Mouse (Mus musculus): ENCODE data around the gene Wdr4. TPM values are rescaled to one million over a fixed set of nuclear protein-coding genes. Genes with fewer than 3 reads are reported as not detected.
"Not testable (repeated sequence)": the region's sequence is repeated elsewhere in the genome, so short reads cannot be mapped to it uniquely, and the experiment has no call there.

The Wdr4 gene
- polyA plus RNA-seq, 1 experiment: 1.0 TPM

GRCm38 (mm10) chr17:31557947-31558542 is 38.3 kb upstream of the Wdr4 start:
- Histone ChIP-seq H3K36me3 (ENCODE audit: control insufficient read depth) (no peaks in the 10 kb centered on the region), H3K4me3 (replicated peaks) (no peak overlapping the region), H3K4me1 (ENCODE audit: control insufficient read depth) (peaks cover 3% of the 10 kb centered on the region), H3K27me3 (ENCODE audit: control insufficient read depth) (no peaks in the 10 kb centered on the region), H3K9me3 (ENCODE audit: control insufficient read depth, low read length) (no peaks in the 10 kb centered on the region)
- TF ChIP-seq GATA1 (IDR thresholded peaks at IDR 0.05; ENCODE audit: low read length) (no peak), TAL1 (IDR thresholded peaks at IDR 0.05; ENCODE audit: low read length) (no peak)

DNA sequence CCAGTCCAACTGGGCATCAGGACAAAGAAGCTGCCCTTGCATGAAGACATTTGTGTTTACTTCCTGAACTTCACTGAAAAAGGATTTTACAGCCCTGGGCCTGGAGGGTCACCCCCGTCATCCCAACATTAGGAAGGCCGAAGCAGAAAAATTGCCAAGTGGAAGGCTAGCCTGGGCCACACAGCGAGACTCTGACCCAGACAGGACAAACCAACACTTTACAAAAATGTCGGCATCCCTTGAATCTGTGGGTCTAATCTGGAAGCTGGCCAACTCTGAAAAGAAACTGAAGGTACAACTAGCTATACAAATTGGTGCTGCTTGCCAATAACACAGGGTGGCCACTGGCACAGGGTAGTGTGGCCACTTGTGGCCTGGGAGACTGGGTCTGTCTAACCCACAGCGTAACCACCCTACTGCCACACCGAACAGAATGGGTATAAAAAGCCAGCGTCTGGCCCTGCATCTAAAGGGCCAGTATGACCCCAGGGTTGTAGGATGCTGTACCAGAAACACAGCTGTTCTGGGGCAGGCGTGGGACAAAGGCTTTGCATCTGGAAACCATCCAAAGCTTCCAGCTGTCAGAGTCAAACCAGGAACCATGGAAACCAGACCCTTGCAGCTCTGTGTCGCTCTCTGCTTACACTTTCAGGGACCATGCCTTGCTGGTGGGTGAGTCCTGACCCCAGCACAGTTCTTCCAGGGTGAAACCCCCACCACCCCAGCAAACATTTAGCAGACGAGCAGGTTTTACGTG is 37.5 kb upstream of the Wdr4 start:
- H3K9me3 ChIP-seq (ENCODE audit: control insufficient read depth, low read length): no peaks in the 10 kb centered on the region
- H3K27me3 ChIP-seq (ENCODE audit: control insufficient read depth): no peaks in the 10 kb centered on the region
- H3K36me3 ChIP-seq (ENCODE audit: control insufficient read depth): no peaks in the 10 kb centered on the region
- TF ChIP-seq TAL1 (IDR thresholded peaks at IDR 0.05; ENCODE audit: low read length): no peak
- no peak for TF ChIP-seq GATA1 (IDR thresholded peaks at IDR 0.05; ENCODE audit: low read length)
- H3K4me1 ChIP-seq (ENCODE audit: control insufficient read depth): no peaks in the 10 kb centered on the region
- H3K4me3 ChIP-seq (replicated peaks): no peak overlapping the region

- TF ChIP-seq TAL1 (IDR thresholded peaks at IDR 0.05; ENCODE audit: low read length): no peak
- TF ChIP-seq GATA1 (IDR thresholded peaks at IDR 0.05; ENCODE audit: low read length): no peak
- no peaks in the 10 kb centered on the region for H3K9me3 ChIP-seq (ENCODE audit: control insufficient read depth, low read length)
- no peaks in the 10 kb centered on the region for H3K36me3 ChIP-seq (ENCODE audit: control insufficient read depth)
- no peaks in the 10 kb centered on the region for H3K27me3 ChIP-seq (ENCODE audit: control insufficient read depth)
- H3K4me3 ChIP-seq (replicated peaks): no peak overlapping the region
- H3K4me1 ChIP-seq (ENCODE audit: control insufficient read depth): no peaks in the 10 kb centered on the region
Observed at GRCm38 (mm10) chr17:31556253-31556652, 36.5 kb upstream of the Wdr4 start.

DNA sequence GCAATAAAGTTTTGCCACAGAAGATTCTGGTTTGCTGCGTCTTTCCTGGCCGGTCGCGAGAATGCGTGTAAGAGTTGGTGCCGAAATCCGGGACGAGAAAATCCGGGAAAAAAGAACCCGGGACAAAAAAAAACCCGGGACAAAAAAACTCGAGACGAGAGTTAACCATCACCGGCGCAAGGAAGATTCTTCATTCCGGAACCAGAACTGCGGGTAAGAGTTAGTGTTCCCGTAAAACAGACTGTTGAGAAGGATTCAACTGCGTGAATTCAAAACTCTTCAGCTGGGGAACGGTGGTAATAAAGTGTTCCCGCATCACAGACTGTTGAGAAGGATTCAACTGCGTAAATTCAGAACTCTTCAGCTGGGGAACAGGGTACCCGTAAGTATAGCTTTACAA is 32.8 kb upstream of the Wdr4 start:
- not testable (repeated sequence) for H3K36me3 ChIP-seq (ENCODE audit: control insufficient read depth); H3K4me3 ChIP-seq (replicated peaks); H3K9me3 ChIP-seq (ENCODE audit: control insufficient read depth, low read length); H3K4me1 ChIP-seq (ENCODE audit: control insufficient read depth); H3K27me3 ChIP-seq (ENCODE audit: control insufficient read depth)

- Histone ChIP-seq H3K4me1 (ENCODE audit: control insufficient read depth) (no peaks in the 10 kb centered on the region), H3K36me3 (ENCODE audit: control insufficient read depth) (no peaks in the 10 kb centered on the region), H3K4me3 (replicated peaks) (no peak overlapping the region), H3K9me3 (ENCODE audit: control insufficient read depth, low read length) (no peaks in the 10 kb centered on the region), H3K27me3 (ENCODE audit: control insufficient read depth) (no peaks in the 10 kb centered on the region)
- TF ChIP-seq TAL1 (IDR thresholded peaks at IDR 0.05; ENCODE audit: low read length) (no peak), GATA1 (IDR thresholded peaks at IDR 0.05; ENCODE audit: low read length) (no peak)
Observed at GRCm38 (mm10) chr17:31549389-31549788, 29.6 kb upstream of the Wdr4 start.

DNA sequence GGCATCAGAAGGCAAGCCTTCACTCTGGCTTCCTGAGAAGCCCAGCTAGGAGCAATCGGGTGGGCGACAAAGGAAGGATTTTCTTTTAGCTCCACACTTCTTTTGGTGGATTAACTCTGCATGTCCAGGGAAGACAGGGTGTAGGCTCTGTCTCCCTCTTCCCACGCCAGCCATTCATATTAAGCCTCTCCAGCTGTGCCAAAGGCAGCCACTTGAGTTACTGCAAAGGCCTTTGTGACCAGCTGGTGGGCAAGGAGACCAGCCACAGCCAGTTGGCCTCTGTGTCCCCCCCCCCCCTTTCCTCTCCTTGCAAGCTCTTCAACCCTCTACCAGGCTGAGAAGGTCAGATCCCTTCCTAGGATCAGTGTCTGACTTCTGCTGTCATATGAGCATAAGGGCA is 28.2 kb upstream of the Wdr4 start:
- Histone ChIP-seq H3K4me1 (ENCODE audit: control insufficient read depth) (no peaks in the 10 kb centered on the region), H3K36me3 (ENCODE audit: control insufficient read depth) (no peaks in the 10 kb centered on the region), H3K4me3 (replicated peaks) (no peak overlapping the region), H3K27me3 (ENCODE audit: control insufficient read depth) (no peaks in the 10 kb centered on the region), H3K9me3 (ENCODE audit: control insufficient read depth, low read length) (no peaks in the 10 kb centered on the region)
- TF ChIP-seq GATA1 (IDR thresholded peaks at IDR 0.05; ENCODE audit: low read length): no peak
- no peak for TF ChIP-seq TAL1 (IDR thresholded peaks at IDR 0.05; ENCODE audit: low read length)

DNA sequence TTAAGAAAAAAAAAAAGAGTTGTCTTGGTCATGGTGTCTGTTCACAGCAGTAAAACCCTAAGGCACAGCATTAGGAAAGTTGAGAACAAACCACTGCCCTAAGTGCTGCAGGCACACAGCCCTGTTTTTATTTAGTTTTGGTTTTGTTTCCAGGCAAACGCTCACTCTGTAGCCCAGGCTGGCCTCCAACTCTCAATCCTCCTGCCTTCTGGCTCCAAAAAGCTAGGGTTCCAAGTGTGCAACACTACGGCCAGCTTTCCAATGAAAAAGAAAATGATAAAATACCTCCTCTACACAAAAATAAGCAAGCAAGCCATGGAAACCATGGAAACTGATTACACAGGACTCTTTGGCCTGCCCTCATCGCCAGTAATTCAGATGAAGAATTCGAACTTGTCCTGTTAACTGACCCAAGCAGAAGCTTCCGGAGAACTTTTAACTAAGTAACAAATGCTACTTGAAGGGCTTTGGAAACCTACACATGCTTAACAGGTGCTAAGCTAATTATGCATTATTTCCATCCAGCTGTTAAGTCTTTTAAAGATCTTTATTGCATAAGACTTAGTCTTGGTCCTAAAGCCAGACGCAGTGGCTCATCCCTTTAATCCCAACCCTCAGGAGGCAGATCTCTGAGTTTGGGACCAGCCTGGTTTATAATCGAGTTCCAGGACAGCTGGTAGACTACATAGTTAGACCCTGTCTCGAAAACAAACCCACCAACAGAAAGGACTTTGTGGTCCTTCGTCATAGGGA is 26.8 kb upstream of the Wdr4 start:
- TF ChIP-seq GATA1 (IDR thresholded peaks at IDR 0.05; ENCODE audit: low read length): no peak
- no peak for TF ChIP-seq TAL1 (IDR thresholded peaks at IDR 0.05; ENCODE audit: low read length)
- Histone ChIP-seq H3K4me1 (ENCODE audit: control insufficient read depth) (no peaks in the 10 kb centered on the region), H3K36me3 (ENCODE audit: control insufficient read depth) (no peaks in the 10 kb centered on the region), H3K27me3 (ENCODE audit: control insufficient read depth) (no peaks in the 10 kb centered on the region), H3K9me3 (ENCODE audit: control insufficient read depth, low read length) (no peaks in the 10 kb centered on the region), H3K4me3 (replicated peaks) (no peak overlapping the region)

DNA sequence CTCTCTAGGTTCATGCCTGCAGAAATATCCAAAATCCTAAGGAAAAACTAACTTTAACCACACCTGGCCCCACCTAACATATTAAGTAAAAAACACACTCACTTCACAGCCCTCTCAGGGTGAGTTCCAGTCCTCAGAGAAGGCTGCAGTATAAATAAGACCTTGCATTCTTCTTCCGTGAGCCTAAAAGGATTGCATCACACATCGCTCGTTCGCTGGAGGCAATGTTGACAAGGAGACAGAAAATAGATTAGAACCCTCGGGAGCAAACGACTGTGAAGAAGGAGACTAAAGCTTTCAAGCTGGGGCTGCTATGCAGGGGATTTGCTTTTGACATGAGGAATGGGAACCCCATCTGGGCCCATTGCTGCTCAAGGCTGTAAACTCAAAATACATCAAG is 23.8 kb upstream of the Wdr4 start:
- Histone ChIP-seq H3K4me3 (replicated peaks) (no peak overlapping the region), H3K36me3 (ENCODE audit: control insufficient read depth) (no peaks in the 10 kb centered on the region), H3K4me1 (ENCODE audit: control insufficient read depth) (no peaks in the 10 kb centered on the region), H3K9me3 (ENCODE audit: control insufficient read depth, low read length) (no peaks in the 10 kb centered on the region), H3K27me3 (ENCODE audit: control insufficient read depth) (no peaks in the 10 kb centered on the region)
- TF ChIP-seq TAL1 (IDR thresholded peaks at IDR 0.05; ENCODE audit: low read length) (no peak), GATA1 (IDR thresholded peaks at IDR 0.05; ENCODE audit: low read length) (no peak)

DNA sequence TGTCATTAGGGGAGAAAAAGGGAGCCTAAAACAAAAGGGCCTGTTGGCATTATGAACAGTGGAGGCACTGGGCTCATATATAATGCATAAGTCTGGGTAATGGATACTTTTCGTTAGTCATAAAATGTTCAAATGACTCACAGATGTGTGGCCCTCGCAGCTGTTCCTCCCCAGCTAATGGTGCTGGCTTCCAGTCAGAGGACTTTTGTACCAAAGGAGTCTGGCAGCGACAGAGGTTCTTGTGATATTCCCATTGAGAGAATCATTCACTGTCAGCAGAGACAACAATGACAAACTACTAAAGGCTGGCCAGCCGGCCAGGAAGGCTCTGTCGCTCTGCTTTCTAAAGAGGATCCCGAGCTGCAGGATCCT is 21.7 kb upstream of the Wdr4 start:
- Histone ChIP-seq H3K4me1 (ENCODE audit: control insufficient read depth) (no peaks in the 10 kb centered on the region), H3K36me3 (ENCODE audit: control insufficient read depth) (no peaks in the 10 kb centered on the region)
- TF ChIP-seq TAL1 (IDR thresholded peaks at IDR 0.05; ENCODE audit: low read length) (no peak), GATA1 (IDR thresholded peaks at IDR 0.05; ENCODE audit: low read length) (no peak)

More for the DNA sequence above, 21.7 kb upstream of the Wdr4 start:
- no peak overlapping the region for H3K4me3 ChIP-seq (replicated peaks)
- H3K27me3 ChIP-seq (ENCODE audit: control insufficient read depth): no peaks in the 10 kb centered on the region
- H3K9me3 ChIP-seq (ENCODE audit: control insufficient read depth, low read length): no peaks in the 10 kb centered on the region
